Mouse (Mus musculus) lung, adult 2 months (tissue): ENCODE data around the gene Mroh2a.

ENCODE experiments used
- CTCF ChIP-seq: fragments of 200-500 bp; IDR thresholded peaks from 2 replicates; pipeline ENCODE4 v1.5.1; 2011; ENCODE audit warnings: mild to moderate bottlenecking, low read length, control low read depth; ENCODE audit not compliant: insufficient read depth
- POLR2A ChIP-seq: fragments of 200-500 bp; IDR thresholded peaks from 2 replicates; pipeline ENCODE4 v1.6.1; 2011; ENCODE audit warnings: low read depth, mild to moderate bottlenecking, control low read depth, low read length, borderline replicate concordance; ENCODE audit errors: extremely low read depth

DNA sequence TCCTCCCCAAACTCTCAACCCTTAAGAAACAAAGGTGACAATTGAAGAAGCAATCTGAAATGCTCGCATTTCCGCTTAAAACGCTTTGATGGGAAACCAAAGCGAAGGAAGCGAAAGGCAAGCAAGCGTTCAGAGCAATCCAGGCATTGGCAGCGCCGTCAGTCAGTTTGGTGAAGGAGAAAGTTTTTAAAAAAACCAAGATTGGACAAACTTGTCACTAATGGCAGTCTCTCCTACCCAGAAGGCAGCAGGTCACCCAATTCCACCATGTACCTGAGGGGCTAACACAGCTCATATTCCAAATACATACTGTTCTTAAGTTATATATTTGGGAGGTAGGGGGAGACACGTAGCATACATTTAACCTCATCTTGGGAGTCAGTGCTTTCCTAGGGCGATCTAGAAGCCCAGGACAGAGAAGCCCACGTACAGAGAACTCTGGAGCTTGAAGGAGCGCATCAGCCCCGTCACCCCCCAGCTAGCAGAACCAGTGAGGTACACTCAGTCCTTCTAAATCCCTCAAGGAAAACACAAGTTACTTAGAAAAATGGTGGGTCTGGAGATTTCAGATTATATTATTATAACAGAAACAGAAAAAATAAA lies 48.4 kb downstream of the Mroh2a start:
- TF ChIP-seq CTCF = no peak
- no peak for TF ChIP-seq POLR2A
